Mouse (Mus musculus): ENCODE measurements at regions not wholly inside any gene's neighbourhood (a gene's known extent, or its start where the extent isn't known, plus 50 kb on each side); places are given as distances from the start of the nearest gene placed in this dataset.

DNA sequence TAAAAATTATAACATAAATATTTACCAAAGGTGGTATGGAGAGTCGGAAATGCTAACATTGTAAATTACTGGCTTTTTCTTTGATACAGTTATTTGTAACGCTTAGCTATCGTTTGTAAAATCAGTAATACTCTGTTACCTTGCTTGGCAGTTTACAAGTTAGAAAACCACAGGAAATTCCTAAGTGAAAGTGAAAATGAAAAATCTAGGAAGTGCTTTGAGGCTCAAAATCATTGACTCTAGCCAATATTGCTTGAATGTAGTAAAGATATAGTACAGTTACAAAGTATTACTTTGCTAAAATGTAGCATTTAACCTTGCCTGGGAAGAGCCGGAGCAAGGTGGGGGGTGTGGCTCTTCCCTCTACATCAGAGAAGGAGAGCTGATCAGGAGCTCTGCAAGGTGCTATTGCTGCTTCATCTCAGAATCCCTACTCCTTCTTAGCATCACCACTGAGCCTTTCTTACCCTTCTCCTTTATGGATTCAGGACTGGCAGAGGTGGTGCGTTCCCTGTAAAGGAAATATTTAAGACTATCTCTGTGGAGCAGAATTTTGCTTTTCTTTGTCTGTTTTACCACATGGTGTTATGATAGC, 58.5 kb upstream of the Gpc5 start:
- TF ChIP-seq MAX (IDR thresholded peaks at IDR 0.05; ENCODE audit: low read length) (no peak), CTCF (IDR thresholded peaks at IDR 0.05 in 2 of 3, conservative IDR thresholded peaks at IDR 0.05 in 1 of 3; ENCODE audit: control insufficient read depth in 1 of 3, insufficient read depth in 1 of 3, low read depth in 2 of 3, low read length in 3 of 3, poor library complexity in 1 of 3, severe bottlenecking in 1 of 3) (no peak), CHD2 (IDR thresholded peaks at IDR 0.05; ENCODE audit: low read length) (no peak), MAZ (IDR thresholded peaks at IDR 0.05; ENCODE audit: low read depth, low read length) (no peak), USF2 (IDR thresholded peaks at IDR 0.05; ENCODE audit: borderline replicate concordance in 1 of 2, insufficient read depth in 1 of 2, low read depth in 1 of 2, low read length in 2 of 2) (no peak), HCFC1 (IDR thresholded peaks at IDR 0.05; ENCODE audit: low read depth, low read length) (no peak), MEF2A (IDR thresholded peaks at IDR 0.05; ENCODE audit: extremely low read depth, insufficient replicate concordance, low read depth, low read length, poor library complexity, severe bottlenecking) (no peak), ETS1 (IDR thresholded peaks at IDR 0.05; ENCODE audit: low read depth, low read length) (no peak), JUND (IDR thresholded peaks at IDR 0.05; ENCODE audit: low read depth, low read length) (no peak), TCF12 (IDR thresholded peaks at IDR 0.05; ENCODE audit: low read depth, low read length) (no peak), ZKSCAN1 (IDR thresholded peaks at IDR 0.05; ENCODE audit: low read depth, low read length) (no peak), EP300 (IDR thresholded peaks at IDR 0.05; ENCODE audit: low read depth in 1 of 2, low read length in 2 of 2) (no peak), USF1 (IDR thresholded peaks at IDR 0.05; ENCODE audit: low read depth, low read length) (no peak)
